Mouse (Mus musculus) induced T-regulatory cell, adult 2 months (primary cell): Measurements from ENCODE around the gene Slc24a4.
A peak's percentile ranks its signal among the peaks of the same experiment; 100 is the strongest.
"Not testable (repeated sequence)": the region's sequence is repeated elsewhere in the genome, so short reads cannot be mapped to it uniquely, and the experiment has no call there.

Source experiments
- DNase-seq: peaks from one replicate; pipeline ENCODE4 v3.0.0-alpha.2; 2012; ENCODE audit warnings: low read depth

The Slc24a4 gene

DNA sequence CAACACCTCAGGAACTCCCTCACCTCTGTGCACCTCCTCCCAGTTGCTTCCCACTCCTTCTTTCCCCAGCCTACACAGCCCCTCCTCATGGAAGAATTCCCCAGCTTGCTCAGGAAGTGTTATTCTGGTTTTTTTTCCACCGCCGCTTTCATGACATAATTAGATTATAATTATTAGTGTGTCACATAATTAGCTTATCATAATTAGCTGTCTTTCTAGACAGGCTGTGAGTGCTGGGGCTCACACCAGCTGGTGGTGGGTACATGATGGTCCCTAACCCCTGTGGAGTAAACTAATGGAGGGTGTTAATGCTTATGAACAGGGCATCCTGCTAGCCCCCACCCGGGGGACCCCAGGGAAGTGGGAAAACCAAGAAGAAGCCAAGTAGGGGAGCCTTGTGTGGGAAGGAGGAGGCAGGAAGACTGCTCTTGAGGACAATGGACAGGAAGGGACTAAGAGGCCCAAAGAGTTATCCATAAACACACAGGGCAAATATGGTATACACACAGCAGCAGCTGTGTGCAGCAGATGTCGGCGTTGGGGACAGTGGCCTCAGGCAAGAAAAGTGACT, 38.2 kb downstream of the Slc24a4 start:
- no peak for DNase-seq

GRCm38 (mm10) chr12:102167302-102167701, 38.8 kb downstream of the Slc24a4 start:
- no peak for DNase-seq

- no peak for DNase-seq
These were observed 44.2 kb downstream of the Slc24a4 start for GRCm38 (mm10) chr12:102172746-102173145.

DNA sequence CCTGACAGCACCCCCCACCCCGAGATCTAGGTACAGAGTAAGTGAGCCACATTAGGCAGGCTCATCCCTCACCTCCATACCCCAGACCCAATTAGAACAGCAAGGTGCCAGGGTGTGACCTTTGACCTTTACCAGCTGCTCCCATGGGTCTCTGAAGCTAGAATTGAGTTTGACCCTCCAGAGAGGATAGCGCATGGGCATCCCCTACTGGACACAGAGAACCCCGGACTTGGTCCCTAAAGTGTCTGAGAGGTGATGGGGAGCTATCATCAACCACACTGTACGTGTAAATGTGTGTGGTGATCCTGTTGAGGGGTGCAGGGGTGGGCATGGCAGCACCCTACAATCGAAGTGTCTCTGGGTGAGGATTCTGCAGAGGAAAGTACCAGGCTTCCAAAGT, 44.8 kb downstream of the Slc24a4 start:
- no peak for DNase-seq

DNA sequence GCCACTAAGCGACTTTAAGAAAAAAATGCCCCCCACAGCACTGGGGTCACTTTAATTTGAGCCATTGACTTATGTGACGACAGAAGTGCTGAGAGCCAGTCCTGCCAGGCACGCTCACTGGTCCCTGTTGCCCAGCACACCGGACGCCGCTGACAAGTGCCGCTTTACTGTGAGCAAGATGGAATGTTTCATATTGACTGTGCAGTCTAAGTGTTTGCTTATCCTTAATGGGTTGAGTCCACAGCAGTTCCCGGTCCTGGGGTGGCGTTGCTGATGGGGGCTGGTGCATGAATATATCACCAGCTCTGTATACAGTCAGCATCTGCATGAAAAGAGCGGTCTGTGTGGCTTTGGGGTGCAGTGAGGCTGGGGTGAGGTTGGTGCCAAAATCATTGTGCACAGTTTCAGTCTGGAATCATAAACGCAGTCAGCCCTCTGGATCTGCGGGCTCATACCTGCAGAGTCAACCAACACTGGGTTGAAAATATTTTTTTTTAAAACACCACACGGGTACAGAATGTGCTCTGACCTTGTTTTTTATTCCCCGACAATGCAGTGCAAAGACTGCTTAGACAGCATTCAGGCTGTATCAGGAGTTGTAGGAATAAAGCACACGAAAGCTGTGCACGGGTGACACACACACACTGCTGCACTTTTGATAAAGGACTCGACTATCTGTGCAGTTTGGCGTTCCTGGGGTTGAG, 52.0 kb downstream of the Slc24a4 start:
- DNase-seq = no peak

- DNase-seq = peak; percentile 68
These were observed 53.3 kb downstream of the Slc24a4 start for GRCm38 (mm10) chr12:102181799-102182357.

DNA sequence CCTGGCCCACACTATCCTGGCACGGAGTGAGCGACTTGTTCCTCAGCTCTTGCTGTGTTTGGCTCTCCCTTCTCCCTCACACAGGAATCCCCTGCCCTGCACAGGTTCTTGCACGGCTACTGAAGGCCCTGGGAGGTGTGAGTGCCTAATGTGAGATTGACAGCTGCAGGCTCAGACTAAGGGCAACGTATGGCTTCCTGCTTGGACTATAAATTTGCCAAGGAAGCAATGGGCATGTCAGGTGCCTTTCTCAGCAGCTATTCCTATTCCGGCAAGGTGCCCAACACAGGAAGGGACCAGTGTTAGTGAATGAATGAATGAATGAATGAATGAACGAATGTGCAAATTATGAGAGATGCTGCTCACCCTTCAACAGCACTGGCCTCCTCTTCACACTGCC, 54.1 kb downstream of the Slc24a4 start:
- DNase-seq = no peak

DNA sequence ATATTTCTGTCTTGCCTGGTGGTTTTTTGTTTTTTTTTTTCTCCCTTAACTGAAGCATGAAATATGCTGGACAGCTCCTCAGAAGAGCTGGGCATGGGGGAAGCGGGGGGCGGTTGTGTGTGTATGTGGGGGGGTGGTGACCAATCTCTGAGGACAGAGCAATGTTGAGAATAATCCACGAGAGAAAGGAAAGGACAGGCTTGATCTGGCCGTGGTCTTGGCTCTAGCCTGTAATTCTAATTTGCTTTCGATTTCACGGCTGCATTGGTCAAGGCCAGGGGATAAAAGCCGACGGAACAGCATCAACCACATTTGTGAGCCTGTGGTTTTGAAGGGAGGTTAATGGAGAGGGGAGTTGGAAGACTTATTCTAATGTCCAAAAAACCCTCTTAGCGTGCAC, 54.7 kb downstream of the Slc24a4 start:
- DNase-seq = no peak

DNA sequence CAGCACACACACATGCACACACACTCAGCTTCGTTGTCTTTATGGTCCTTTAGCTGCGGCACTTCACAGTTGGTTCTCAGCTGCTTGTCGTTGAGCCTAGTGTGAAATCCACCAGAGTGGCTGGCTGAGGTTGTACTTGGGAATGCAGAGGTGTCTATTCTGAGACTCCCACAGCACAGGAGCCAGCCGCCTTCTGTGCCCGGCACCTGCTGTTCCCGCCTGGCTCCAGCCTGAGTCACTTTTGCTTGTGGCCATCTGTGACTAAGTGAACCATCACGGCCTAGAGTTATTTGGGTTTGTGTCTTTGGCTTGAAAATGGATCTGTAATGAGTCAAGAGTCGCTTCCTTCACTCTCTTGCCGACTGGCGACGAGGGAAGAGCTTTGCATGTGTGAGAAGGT, 62.3 kb downstream of the Slc24a4 start:
- DNase-seq = no peak

DNA sequence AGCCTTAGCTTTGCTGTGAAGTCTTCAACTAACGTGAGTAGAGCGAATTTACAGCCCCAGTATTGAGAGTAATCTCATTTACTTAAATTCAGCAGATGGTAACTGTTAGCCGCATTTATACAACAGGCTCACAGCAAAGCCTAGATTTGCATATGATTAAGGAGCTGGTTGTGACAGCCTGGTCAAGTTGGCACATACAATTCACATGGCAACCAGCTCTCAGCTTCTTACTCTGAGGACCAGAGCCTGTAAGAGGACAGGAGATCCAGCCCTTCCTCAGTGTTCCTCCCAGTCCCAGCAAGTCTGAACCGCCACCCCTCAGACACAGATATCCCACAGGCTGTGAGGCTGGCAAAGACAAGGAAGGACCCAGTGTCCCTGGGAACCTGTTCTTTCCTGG, 73.0 kb downstream of the Slc24a4 start:
- DNase-seq = no peak

DNA sequence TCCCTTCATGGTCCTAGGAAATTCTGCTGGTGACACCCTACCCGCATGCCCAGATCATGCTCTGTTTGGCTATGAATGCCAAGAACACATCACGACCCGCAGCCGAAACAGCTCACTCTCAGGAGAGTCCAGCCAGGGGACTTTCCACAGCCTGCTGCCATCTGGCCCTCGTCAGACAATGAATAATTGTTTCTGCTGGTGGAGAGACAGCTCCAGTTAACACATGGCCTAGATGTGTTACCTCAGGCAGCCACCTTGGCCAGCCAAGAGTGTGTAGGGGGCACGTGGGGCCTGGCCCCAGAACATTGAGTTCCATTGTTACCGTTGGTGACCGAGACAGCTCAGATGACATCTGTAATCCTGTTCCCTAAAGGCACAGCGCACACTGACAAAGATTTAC, 74.4 kb downstream of the Slc24a4 start:
- no peak for DNase-seq

DNA sequence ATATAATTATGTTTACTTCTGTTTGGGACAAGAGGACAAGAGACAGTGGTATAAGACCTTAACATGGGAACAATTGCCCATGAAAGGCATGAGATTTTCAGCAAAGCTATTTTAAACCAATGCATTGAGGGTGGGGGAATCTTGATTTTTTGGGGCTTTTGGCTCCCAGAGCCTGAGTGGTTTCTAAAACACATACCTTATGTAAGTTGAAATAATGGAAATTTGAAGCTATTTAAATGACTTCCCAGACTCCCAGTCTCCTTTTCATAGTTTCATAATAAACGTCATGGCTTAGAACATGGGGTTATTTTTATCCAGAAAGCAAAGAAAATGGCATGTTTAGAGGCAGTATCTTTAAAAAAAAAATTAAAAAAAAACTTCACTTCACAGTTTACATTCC, 77.9 kb downstream of the Slc24a4 start:
- DNase-seq = no peak

- no peak for DNase-seq
These were observed 78.7 kb downstream of the Slc24a4 start for GRCm38 (mm10) chr12:102207245-102207644.

DNA sequence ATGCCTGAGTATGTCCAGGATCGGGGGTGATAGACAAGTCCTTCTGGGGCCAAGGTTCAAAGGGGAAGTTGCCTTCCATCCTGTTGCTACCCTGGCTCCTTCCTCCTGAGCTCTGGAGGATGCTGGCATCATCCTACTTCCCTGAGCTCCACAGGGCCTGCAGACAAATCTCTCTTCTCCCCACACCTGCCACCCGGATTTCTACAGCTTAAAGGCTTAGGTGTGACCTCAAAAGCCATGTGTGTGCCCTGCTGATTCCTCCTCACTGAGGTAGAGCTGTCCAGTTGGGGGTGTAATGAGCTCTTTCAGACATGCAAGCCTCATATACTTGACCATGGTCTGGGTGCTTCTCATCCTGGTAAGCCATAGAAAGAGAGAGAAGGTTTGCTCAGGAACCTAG, 82.3 kb downstream of the Slc24a4 start:
- DNase-seq = no peak

- no peak for DNase-seq
These were observed 94.9 kb downstream of the Slc24a4 start for GRCm38 (mm10) chr12:102223404-102223803.

DNA sequence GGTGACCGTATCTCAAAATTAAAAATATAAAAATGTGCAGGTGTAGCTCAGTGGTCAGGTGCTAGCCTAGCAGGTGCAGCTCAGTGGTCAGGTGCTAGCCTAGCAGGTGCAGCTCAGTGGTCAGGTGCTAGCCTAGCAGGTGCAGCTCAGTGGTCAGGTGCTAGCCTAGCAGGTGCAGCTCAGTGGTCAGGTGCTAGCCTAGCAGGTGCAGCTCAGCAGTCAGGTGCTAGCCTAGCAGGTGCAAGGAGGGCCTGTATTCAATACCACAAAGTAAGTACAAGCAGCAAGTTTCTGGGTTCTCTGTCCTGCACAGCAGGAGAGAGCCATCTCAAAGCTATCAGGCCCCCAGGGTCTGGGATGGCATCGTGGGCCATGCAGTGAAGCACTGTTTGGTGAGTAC, 95.6 kb downstream of the Slc24a4 start:
- DNase-seq = not testable (repeated sequence)

- no peak for DNase-seq
These were observed 96.6 kb downstream of the Slc24a4 start for GRCm38 (mm10) chr12:102225165-102225564.

DNA sequence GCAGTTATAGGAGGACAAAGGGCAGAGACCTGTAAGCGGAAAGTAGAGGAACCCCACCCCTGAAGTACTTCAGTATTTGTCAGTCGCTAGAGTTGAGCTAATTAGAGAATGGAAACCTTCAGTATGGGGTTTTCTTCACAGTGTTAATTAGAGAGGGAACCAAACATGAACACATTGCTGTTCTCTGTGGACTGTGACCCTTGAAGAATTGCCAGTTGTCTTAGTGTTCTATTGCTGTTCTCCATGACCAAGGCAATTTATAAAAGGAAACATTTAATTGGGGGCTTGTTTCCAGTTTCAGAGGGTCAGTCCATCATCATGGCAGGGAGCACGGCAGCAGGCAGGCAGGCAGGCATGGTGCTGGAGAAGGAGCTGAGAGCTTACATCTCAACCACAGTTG, 107.0 kb downstream of the Slc24a4 start:
- DNase-seq = no peak

DNA sequence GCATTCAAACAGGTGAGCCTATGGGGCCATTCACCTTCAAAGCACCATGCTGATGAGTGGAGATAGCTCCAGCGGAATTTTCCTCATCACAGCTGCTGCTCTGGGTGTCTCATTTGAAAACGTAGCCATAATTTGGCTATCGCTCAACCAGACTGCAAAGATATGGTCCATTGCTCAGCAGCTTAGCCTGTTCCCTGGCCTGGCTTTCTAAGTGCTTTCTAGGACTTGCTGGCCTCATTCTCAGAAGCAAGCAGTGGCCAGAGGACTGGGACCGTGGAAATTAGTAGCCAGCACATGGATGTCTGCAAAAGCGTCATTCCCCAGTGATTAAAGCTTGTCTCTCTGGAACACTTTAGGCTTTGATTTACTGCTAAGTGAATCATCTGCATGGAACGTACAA, 107.8 kb downstream of the Slc24a4 start:
- no peak for DNase-seq

GRCm38 (mm10) chr12:102242076-102242722, 113.7 kb downstream of the Slc24a4 start:
- no peak for DNase-seq

GRCm38 (mm10) chr12:102243915-102244314, 115.4 kb downstream of the Slc24a4 start:
- DNase-seq = no peak

GRCm38 (mm10) chr12:102246226-102246625, 117.7 kb downstream of the Slc24a4 start:
- no peak for DNase-seq

- DNase-seq = no peak
These were observed 119.6 kb downstream of the Slc24a4 start for GRCm38 (mm10) chr12:102248104-102248503.
